Mouse (Mus musculus) embryonic facial prominence, embryonic 12.5 days (tissue): ENCODE results near the gene Golgb1. TPM values are rescaled to one million over a fixed set of nuclear protein-coding genes. Genes with fewer than 3 reads are reported as not detected.
"Not testable (repeated sequence)": the region's sequence is repeated elsewhere in the genome, so short reads cannot be mapped to it uniquely, and the experiment has no call there.

Experiments
- ATAC-seq: fragments of 200-750 bp; cut with Nextera tagmentation; 2 replicates; pipeline ENCODE4 v1.8.0; 2017; ENCODE audit not compliant: insufficient number of reproducible peaks, insufficient read depth, low FRiP score, low TSS enrichment
- H3K27ac ChIP-seq: fragments of 300-500 bp; sonication (generic); 2 replicates; pipeline ENCODE4 v1.5.1; 2016; ENCODE audit warnings: mild to moderate bottlenecking
- H3K27me3 ChIP-seq: fragments of 300-500 bp; sonication (generic); 2 replicates; pipeline ENCODE4 v1.6.1; 2016; ENCODE audit warnings: mild to moderate bottlenecking, moderate library complexity
- H3K36me3 ChIP-seq: fragments of 300-500 bp; sonication (generic); 2 replicates; pipeline ENCODE4 v1.6.1; 2016; ENCODE audit warnings: mild to moderate bottlenecking
- H3K4me1 ChIP-seq: fragments of 300-500 bp; sonication (generic); 2 replicates; pipeline ENCODE4 v1.6.1; 2016
- H3K4me2 ChIP-seq: fragments of 300-500 bp; sonication (generic); replicated peaks from 2 replicates; pipeline ENCODE4 v1.6.1; 2016; ENCODE audit warnings: mild to moderate bottlenecking, moderate library complexity
- H3K4me3 ChIP-seq: fragments of 300-500 bp; sonication (generic); 2 replicates; pipeline ENCODE4 v1.5.1; 2016; ENCODE audit warnings: mild to moderate bottlenecking
- H3K9ac ChIP-seq: fragments of 300-500 bp; sonication (generic); 2 replicates; pipeline ENCODE4 v1.6.1; 2016; ENCODE audit warnings: mild to moderate bottlenecking, moderate library complexity
- H3K9me3 ChIP-seq: fragments of 300-500 bp; sonication (generic); 2 replicates; pipeline ENCODE4 v1.6.1; 2016; ENCODE audit warnings: mild to moderate bottlenecking, moderate library complexity
- WGBS: fragments of 180-500 bp; shearing (Covaris S2); methylation state at CpG from one replicate; pipeline ENCODE4 v1.1.7; 2016; 5-methylcytosine and 5-hydroxymethylcytosine counted together
- polyA plus RNA-seq: library from polyadenylated mRNA; unstranded; fragments of >200 nt; fragmentation: Nextera tagmentation; extraction: Ambion mirVana; gene quantifications from 2 replicates; pipeline ENCODE4 v1.2.1, GENCODE M21; 2016

The Golgb1 gene
- polyA plus RNA-seq, result 94.0 and 105 TPM in 2 replicates

- H3K27me3 ChIP-seq, result no peaks in the 10 kb centered on the region
- H3K36me3 ChIP-seq, result peaks cover 15% of the 10 kb centered on the region
- H3K9ac ChIP-seq, result peak within 1 kb of the TSS; percentile 91
- ATAC-seq, result peak; percentile 100
- H3K4me2 ChIP-seq, result peak within 1 kb of the TSS; percentile 65
- peak within 1 kb of the TSS; percentile 99 for H3K4me3 ChIP-seq
- WGBS, result under 1% methylated on average over 43 of the region's 43 CpGs
- H3K4me1 ChIP-seq, result peaks cover 10% of the 10 kb centered on the region
- no peaks in the 10 kb centered on the region for H3K9me3 ChIP-seq
- peak within 1 kb of the TSS; percentile 83 for H3K27ac ChIP-seq
Measured at GRCm38 (mm10) chr16:36874583-36875275, at the start of gene Golgb1, which contains the start of gene Eaf2. Gene Golgb1, plus strand, starts transcription at chr16:36875140. Gene Eaf2, minus strand, starts transcription at chr16:36875003.

- 5% methylated on average over 11 of the region's 11 CpGs for WGBS
- Histone ChIP-seq H3K27ac (no peak overlapping the region), H3K4me2 (peak overlapping the region; percentile 72)
Measured at GRCm38 (mm10) chr16:36827611-36828053, 47.3 kb upstream of the Golgb1 start.

GRCm38 (mm10) chr16:36828054-36828786 lies 46.7 kb upstream of the Golgb1 start, which contains the start of gene Iqcb1:
Gene Iqcb1, plus strand, starts transcription at chr16:36828385.
- H3K27ac ChIP-seq, result peak within 1 kb of the TSS; percentile 75
- ATAC-seq, result peak; percentile 96
- WGBS, result under 1% methylated on average over 63 of the region's 64 CpGs

More at GRCm38 (mm10) chr16:36827611-36828053, 47.3 kb upstream of the Golgb1 start:
- Histone ChIP-seq H3K4me3 (peak overlapping the region; percentile 85), H3K9ac (peak overlapping the region; percentile 88), H3K27me3 (no peaks in the 10 kb centered on the region), H3K36me3 (no peaks in the 10 kb centered on the region), H3K4me1 (peaks cover 4% of the 10 kb centered on the region; the same call in 1 of the 2 replicates), H3K9me3 (no peaks in the 10 kb centered on the region)
- no peak; the same call in 1 of the 2 replicates for ATAC-seq

GRCm38 (mm10) chr16:36828820-36829219 lies 46.1 kb upstream of the Golgb1 start:
- peaks cover 4% of the 10 kb centered on the region; the same call in 1 of the 2 replicates for H3K4me1 ChIP-seq
- H3K4me2 ChIP-seq, result peak overlapping the region; percentile 72
- H3K9ac ChIP-seq, result peak overlapping the region; percentile 88
- H3K36me3 ChIP-seq, result no peaks in the 10 kb centered on the region
- peak overlapping the region; percentile 85 for H3K4me3 ChIP-seq
- no peaks in the 10 kb centered on the region for H3K9me3 ChIP-seq
- peak overlapping the region; percentile 75; the same call in 1 of the 2 replicates for H3K27ac ChIP-seq
- peak; percentile 43 for ATAC-seq
- H3K27me3 ChIP-seq, result no peaks in the 10 kb centered on the region
- 6% methylated on average over 11 of the region's 11 CpGs for WGBS

More at GRCm38 (mm10) chr16:36828054-36828786, 46.7 kb upstream of the Golgb1 start, which contains the start of gene Iqcb1:
- no peaks in the 10 kb centered on the region for H3K36me3 ChIP-seq
- H3K4me3 ChIP-seq, result peak within 1 kb of the TSS; percentile 85
- H3K4me1 ChIP-seq, result peaks cover 4% of the 10 kb centered on the region; the same call in 1 of the 2 replicates
- H3K9ac ChIP-seq, result peak within 1 kb of the TSS; percentile 88
- H3K9me3 ChIP-seq, result no peaks in the 10 kb centered on the region
- H3K27me3 ChIP-seq, result no peaks in the 10 kb centered on the region
- H3K4me2 ChIP-seq, result peak within 1 kb of the TSS; percentile 72

GRCm38 (mm10) chr16:36846894-36847293 lies 28.0 kb upstream of the Golgb1 start:
- not testable (repeated sequence) for H3K27ac ChIP-seq, H3K9me3 ChIP-seq, H3K4me2 ChIP-seq, H3K4me1 ChIP-seq, H3K9ac ChIP-seq, H3K27me3 ChIP-seq, H3K4me3 ChIP-seq, ATAC-seq
- WGBS, result 87% methylated on average over 1 of the region's 1 CpGs
- H3K36me3 ChIP-seq, result peaks cover 21% of the 10 kb centered on the region

- Histone ChIP-seq H3K36me3 (peaks cover 19% of the 10 kb centered on the region), H3K9me3 (no peaks in the 10 kb centered on the region), H3K4me3 (no peak overlapping the region), H3K27me3 (no peaks in the 10 kb centered on the region), H3K4me2 (no peak overlapping the region), H3K4me1 (no peaks in the 10 kb centered on the region), H3K27ac (no peak overlapping the region), H3K9ac (no peak overlapping the region)
- whole genome bisulfite sequencing, result 95% methylated on average over 3 of the region's 3 CpGs
- no peak for ATAC-seq
Measured at GRCm38 (mm10) chr16:36851202-36851601, 23.7 kb upstream of the Golgb1 start.

GRCm38 (mm10) chr16:36863585-36863984 lies 11.4 kb upstream of the Golgb1 start:
- no peak overlapping the region for H3K4me3 ChIP-seq
- H3K27ac ChIP-seq, result no peak overlapping the region
- ATAC-seq, result no peak
- no peaks in the 10 kb centered on the region for H3K9me3 ChIP-seq
- 95% methylated on average over 3 of the region's 3 CpGs for WGBS
- H3K4me1 ChIP-seq, result no peaks in the 10 kb centered on the region
- no peak overlapping the region for H3K4me2 ChIP-seq
- peaks cover 36% of the 10 kb centered on the region for H3K36me3 ChIP-seq
- H3K9ac ChIP-seq, result no peak overlapping the region
- H3K27me3 ChIP-seq, result no peaks in the 10 kb centered on the region

- peaks cover 40% of the 10 kb centered on the region for H3K36me3 ChIP-seq
- no peak for ATAC-seq
Measured at GRCm38 (mm10) chr16:36869442-36869841, 5.5 kb upstream of the Golgb1 start.

GRCm38 (mm10) chr16:36875276-36875851 lies 424 bp downstream of the Golgb1 start:
- ATAC-seq, result peak; percentile 66
- H3K27ac ChIP-seq, result peak overlapping the region; percentile 83
- H3K4me2 ChIP-seq, result peak overlapping the region; percentile 65
- H3K9ac ChIP-seq, result peak overlapping the region; percentile 91
- no peaks in the 10 kb centered on the region for H3K9me3 ChIP-seq
- 1% methylated on average over 40 of the region's 48 CpGs for whole genome bisulfite sequencing
- peak overlapping the region; percentile 99 for H3K4me3 ChIP-seq
- H3K27me3 ChIP-seq, result no peaks in the 10 kb centered on the region
- H3K4me1 ChIP-seq, result peaks cover 10% of the 10 kb centered on the region
- peaks cover 14% of the 10 kb centered on the region for H3K36me3 ChIP-seq

More at GRCm38 (mm10) chr16:36869442-36869841, 5.5 kb upstream of the Golgb1 start:
- Histone ChIP-seq H3K9me3 (no peaks in the 10 kb centered on the region), H3K9ac (no peak overlapping the region), H3K27me3 (no peaks in the 10 kb centered on the region), H3K4me3 (no peak overlapping the region), H3K27ac (no peak overlapping the region), H3K4me2 (no peak overlapping the region), H3K4me1 (peaks cover 5% of the 10 kb centered on the region)
- WGBS, result 95% methylated on average over 2 of the region's 2 CpGs

- H3K9me3 ChIP-seq, result no peaks in the 10 kb centered on the region
- ATAC-seq, result no peak
- H3K4me1 ChIP-seq, result peaks cover 10% of the 10 kb centered on the region
- no peak overlapping the region for H3K27ac ChIP-seq
- no peaks in the 10 kb centered on the region for H3K27me3 ChIP-seq
- H3K4me3 ChIP-seq, result no peak overlapping the region
- H3K36me3 ChIP-seq, result peaks cover 4% of the 10 kb centered on the region; the same call in 1 of the 2 replicates
- no peak overlapping the region for H3K9ac ChIP-seq
- no peak overlapping the region for H3K4me2 ChIP-seq
- 74% methylated on average over 5 of the region's 5 CpGs for WGBS
Measured at GRCm38 (mm10) chr16:36877316-36877715, 2.4 kb downstream of the Golgb1 start.

GRCm38 (mm10) chr16:36882737-36883343 lies 7.9 kb downstream of the Golgb1 start:
- ATAC-seq, result no peak
- WGBS, result 69% methylated on average over 5 of the region's 5 CpGs
- no peak overlapping the region for H3K4me3 ChIP-seq
- peaks cover 11% of the 10 kb centered on the region for H3K36me3 ChIP-seq
- H3K9ac ChIP-seq, result no peak overlapping the region
- no peaks in the 10 kb centered on the region for H3K4me1 ChIP-seq
- H3K27me3 ChIP-seq, result no peaks in the 10 kb centered on the region
- H3K4me2 ChIP-seq, result no peak overlapping the region
- H3K27ac ChIP-seq, result no peak overlapping the region
- H3K9me3 ChIP-seq, result no peaks in the 10 kb centered on the region
